In genomic region chr7:144037966-144038669, GRCm38 (mm10) we compare ENCODE assay signal across 8 mouse cellular contexts. TPM values are rescaled to one million over a fixed set of nuclear protein-coding genes. Genes with fewer than 3 reads are reported as not detected.
DNase-seq lines count a peak whose midpoint lies in the region; ATAC-seq lines count a peak whose summit lies in the region.

No protein-coding gene starts in this region.

- H3K4me2 ChIP-seq in forebrain, embryonic 14.5 days (ENCODE audit: low read length), result no peak overlapping the region
- no peak overlapping the region for H3K4me2 ChIP-seq in midbrain, embryonic 14.5 days (ENCODE audit: low read length)

- peak; percentile 87 for ATAC-seq in forebrain, embryonic 14.5 days
- ATAC-seq in midbrain, embryonic 14.5 days (ENCODE audit: low FRiP score, low TSS enrichment), result peak; percentile 82; the same call in 1 of the 2 replicates
- ATAC-seq in granulocyte monocyte progenitor cell, adult 5-6 weeks (replicated peaks; ENCODE audit: poor library complexity, severe bottlenecking), result no peak

- no peaks in the 10 kb centered on the region for H3K27me3 ChIP-seq in forebrain, embryonic 14.5 days (replicated peaks; ENCODE audit: control insufficient read depth, insufficient read depth, low read length)
- H3K27me3 ChIP-seq in midbrain, embryonic 14.5 days (ENCODE audit: control insufficient read depth, insufficient read depth, low read length), result no peaks in the 10 kb centered on the region

- H3K4me1 ChIP-seq in forebrain, embryonic 14.5 days (ENCODE audit: control insufficient read depth, insufficient read depth, low read length), result peaks cover 20% of the 10 kb centered on the region
- peaks cover 15% of the 10 kb centered on the region for H3K4me1 ChIP-seq in midbrain, embryonic 14.5 days (ENCODE audit: control insufficient read depth, insufficient read depth, low read length)

- no peaks in the 10 kb centered on the region for H3K36me3 ChIP-seq in forebrain, embryonic 14.5 days (ENCODE audit: control insufficient read depth, insufficient read depth, low read length)
- H3K36me3 ChIP-seq in midbrain, embryonic 14.5 days (ENCODE audit: control insufficient read depth, insufficient read depth, low read length), result no peaks in the 10 kb centered on the region

- no peak overlapping the region for H3K9ac ChIP-seq in forebrain, embryonic 14.5 days (ENCODE audit: low read length)
- H3K9ac ChIP-seq in midbrain, embryonic 14.5 days (replicated peaks; ENCODE audit: low read length), result no peak overlapping the region

- peak overlapping the region; percentile 92 for H3K27ac ChIP-seq in forebrain, embryonic 14.5 days (ENCODE audit: low read depth, low read length)
- H3K27ac ChIP-seq in midbrain, embryonic 14.5 days (replicated peaks; ENCODE audit: low read depth, low read length), result peak overlapping the region; percentile 63

- intact Hi-C loops in heart, postnatal 25 days (cut with DNase I), result no loop called here

- H3K4me3 ChIP-seq in forebrain, embryonic 14.5 days (ENCODE audit: low read depth, low read length), result no peak overlapping the region
- H3K4me3 ChIP-seq in midbrain, embryonic 14.5 days (replicated peaks; ENCODE audit: low read depth, low read length), result no peak overlapping the region

- no peaks in the 10 kb centered on the region for H3K9me3 ChIP-seq in forebrain, embryonic 14.5 days (replicated peaks; ENCODE audit: control insufficient read depth, low read length)
- no peaks in the 10 kb centered on the region for H3K9me3 ChIP-seq in midbrain, embryonic 14.5 days (ENCODE audit: control insufficient read depth, low read length)

- 6% methylated on average over 9 of the region's 9 CpGs for WGBS in forebrain, embryonic 14.5 days
- 21% methylated on average over 9 of the region's 9 CpGs for WGBS in midbrain, embryonic 14.5 days

- peak; percentile 78 for DNase-seq in 3T3-L1 (ENCODE audit: low read depth, low spot score)
- peak; percentile 79 for DNase-seq in adrenal gland, postnatal 25 days
- peak; percentile 91 for DNase-seq in forebrain, embryonic 14.5 days (ENCODE audit: low spot score)
- peak; percentile 12 for DNase-seq in heart, postnatal 25 days (ENCODE audit: low spot score)
- peak; percentile 56 for DNase-seq in left cerebral cortex, adult 11 months (ENCODE audit: low spot score)
- peak; percentile 85 for DNase-seq in midbrain, embryonic 14.5 days
- DNase-seq in T-cell, adult 2 months (ENCODE audit: low spot score), result no peak

RNA-seq across cellular contexts. Expression of gene Shank2, which starts 36.4 kb away (rescaled TPM):
- 4.9 and 11.8 TPM in 2 replicates for total RNA-seq in adrenal gland, postnatal 25 days (2021)
- polyA plus RNA-seq in forebrain, embryonic 14.5 days (2014; fragmentation: Nextera tagmentation; extraction: Ambion mirVana), result 4.6 and 5.6 TPM in 2 replicates
- total RNA-seq in heart, postnatal 25 days (2021), result under 1 TPM; 0.42 to 0.59 TPM
- polyA plus RNA-seq in midbrain, embryonic 14.5 days (2014; fragmentation: Nextera tagmentation; extraction: Ambion mirVana), result 9.1 and 9.4 TPM in 2 replicates
- not detected in 2 replicates for total RNA-seq in granulocyte monocyte progenitor cell, adult 5-6 weeks (2014; fragmentation: Nextera tagmentation)
- total RNA-seq in granulocyte monocyte progenitor cell, adult 5-6 weeks (2017), result not detected in 2 replicates
